Mouse (Mus musculus) neural tube, embryonic 14.5 days (tissue): ENCODE measurements around the gene Dhx37. TPM values are rescaled to one million over a fixed set of nuclear protein-coding genes. Genes with fewer than 3 reads are reported as not detected.

Experiments used
- ATAC-seq: fragments of 200-750 bp; cut with Nextera tagmentation; 2 replicates; pipeline ENCODE4 v1.8.0; 2017; ENCODE audit warnings: low read depth, mild to moderate bottlenecking, moderate TSS enrichment, moderate library complexity
- H3K27ac ChIP-seq: fragments of 300-500 bp; sonication (generic); 2 replicates; pipeline ENCODE4 v1.5.1; 2014; ENCODE audit warnings: low read depth, mild to moderate bottlenecking, control low read depth, low read length, moderate library complexity, mixed read lengths
- H3K27me3 ChIP-seq: fragments of 300-500 bp; sonication (generic); 2 replicates; pipeline ENCODE4 v1.6.1; 2014; ENCODE audit warnings: low read length; ENCODE audit not compliant: control insufficient read depth, insufficient read depth
- H3K36me3 ChIP-seq: fragments of 300-500 bp; sonication (generic); 2 replicates; pipeline ENCODE4 v1.6.1; 2014; ENCODE audit warnings: low read length, mixed read lengths; ENCODE audit not compliant: control insufficient read depth, insufficient read depth
- H3K4me1 ChIP-seq: fragments of 300-500 bp; sonication (generic); 2 replicates; pipeline ENCODE4 v1.6.1; 2014; ENCODE audit warnings: low read length; ENCODE audit not compliant: control insufficient read depth, insufficient read depth
- H3K4me2 ChIP-seq: fragments of 300-500 bp; sonication (generic); 2 replicates; pipeline ENCODE4 v1.6.1; 2014; ENCODE audit warnings: mild to moderate bottlenecking, low read depth, low read length, control low read depth
- H3K4me3 ChIP-seq: fragments of 300-500 bp; sonication (generic); 2 replicates; pipeline ENCODE4 v1.5.1; 2014; ENCODE audit warnings: low read depth, low read length, control low read depth, mixed read lengths
- H3K9ac ChIP-seq: fragments of 300-500 bp; sonication (generic); replicated peaks from 2 replicates; pipeline ENCODE4 v1.6.1; 2014; ENCODE audit warnings: low read depth, mild to moderate bottlenecking, control low read depth, low read length, mixed read lengths
- H3K9me3 ChIP-seq: fragments of 300-500 bp; sonication (generic); 2 replicates; pipeline ENCODE4 v1.6.1; 2016; ENCODE audit warnings: low read length; ENCODE audit not compliant: control insufficient read depth
- WGBS: fragments of 180-500 bp; shearing (Covaris S2); extraction: QIAGEN DNeasy Blood & Tissue Kit; methylation state at CpG from one replicate; pipeline ENCODE4 v1.1.7; 2014; 5-methylcytosine and 5-hydroxymethylcytosine counted together
- microRNA-seq: library from miRNA; unstranded; fragments of <30 nt; microRNA quantifications from one replicate; pipeline ENCODE4, GENCODE M21; 2016
- polyA plus RNA-seq: library from polyadenylated mRNA; unstranded; fragments of >200 nt; fragmentation: Nextera tagmentation; extraction: Ambion mirVana; gene quantifications from 2 replicates; pipeline ENCODE4 v1.2.1, GENCODE M21; 2014

Dhx37 gene
- polyA plus RNA-seq, 1 experiment from 2014 or later = 8.5 TPM

DNA sequence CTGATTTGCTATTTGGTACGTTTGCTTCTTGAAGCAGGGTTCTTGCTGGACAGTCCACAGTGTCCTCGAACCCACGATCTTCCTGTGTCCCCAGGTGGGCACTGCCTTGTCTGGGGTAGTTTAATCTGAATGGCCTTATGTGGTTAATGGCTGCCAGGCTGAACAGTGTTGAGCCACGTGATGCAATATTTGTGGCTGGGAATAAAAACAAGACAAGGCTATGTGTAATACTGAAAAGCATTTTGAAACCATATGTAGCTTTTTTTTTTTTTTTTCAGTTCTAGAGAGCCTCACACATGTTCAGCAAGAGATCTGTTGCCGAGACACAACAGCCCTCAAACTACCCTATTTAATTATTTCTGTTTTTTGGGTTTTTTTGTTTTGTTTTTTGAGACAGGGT, 65.8 kb downstream of the Dhx37 start:
- no peak for ATAC-seq
- H3K36me3 ChIP-seq = no peaks in the 10 kb centered on the region
- H3K27me3 ChIP-seq = no peaks in the 10 kb centered on the region
- no peak overlapping the region for H3K4me2 ChIP-seq
- WGBS = 72% methylated on average over 5 of the region's 5 CpGs
- H3K4me3 ChIP-seq = no peak overlapping the region
- no peaks in the 10 kb centered on the region for H3K4me1 ChIP-seq
- H3K9ac ChIP-seq = no peak overlapping the region
- no peak overlapping the region for H3K27ac ChIP-seq
- H3K9me3 ChIP-seq = no peaks in the 10 kb centered on the region

DNA sequence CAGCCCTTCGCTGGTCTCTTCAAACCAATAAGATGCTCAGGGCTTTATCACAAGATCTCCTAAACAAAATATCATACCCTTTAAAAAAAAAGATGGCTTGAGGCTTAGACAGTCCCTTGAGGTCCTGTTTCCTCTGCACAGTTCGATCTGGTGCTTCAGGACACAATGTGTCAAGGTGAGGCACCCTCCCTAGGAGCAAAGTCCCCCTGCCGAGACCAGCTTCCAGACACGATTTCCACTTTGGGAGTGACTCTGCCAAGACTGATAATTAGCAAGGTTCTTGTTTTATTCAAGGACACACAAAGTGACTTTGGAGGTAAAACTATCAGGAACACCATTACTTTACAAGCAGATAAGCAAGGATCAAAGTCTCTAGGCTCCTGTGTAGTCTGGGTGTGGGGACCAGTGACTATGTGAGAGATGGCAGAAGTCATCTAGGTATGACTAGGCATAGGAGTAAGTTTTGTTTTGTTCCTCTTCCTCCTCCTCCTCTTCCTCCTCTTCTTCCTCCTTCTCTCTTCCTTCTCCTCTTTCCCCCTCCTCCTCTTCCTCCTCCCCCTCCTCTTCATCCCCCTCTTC, 69.0 kb downstream of the Dhx37 start:
- no peaks in the 10 kb centered on the region for H3K36me3 ChIP-seq
- no peaks in the 10 kb centered on the region for H3K4me1 ChIP-seq
- H3K27me3 ChIP-seq = no peaks in the 10 kb centered on the region
- no peak overlapping the region for H3K4me2 ChIP-seq
- H3K4me3 ChIP-seq = no peak overlapping the region
- H3K27ac ChIP-seq = no peak overlapping the region
- no peaks in the 10 kb centered on the region for H3K9me3 ChIP-seq
- 82% methylated on average over 4 of the region's 4 CpGs for WGBS
- no peak overlapping the region for H3K9ac ChIP-seq
- no peak for ATAC-seq

DNA sequence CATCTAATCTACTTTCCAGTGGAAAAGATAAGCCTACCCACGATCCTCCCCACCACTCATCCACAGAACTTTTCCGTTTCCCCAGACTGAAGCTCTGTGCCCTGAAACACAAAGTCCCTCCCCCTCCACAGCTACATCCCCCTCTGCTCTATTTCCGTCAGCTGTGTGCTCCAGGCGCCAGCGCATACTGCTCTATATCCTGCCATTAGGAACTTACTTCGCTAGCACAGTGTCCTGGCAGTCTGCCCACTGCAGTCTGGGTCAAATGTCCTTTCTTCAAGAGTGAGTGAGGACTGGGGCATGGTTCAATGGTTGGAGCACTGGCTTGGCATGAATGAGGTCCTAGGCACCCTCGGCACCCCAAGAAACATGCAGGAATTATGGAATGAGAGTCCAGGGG, 70.0 kb downstream of the Dhx37 start:
- Histone ChIP-seq H3K9ac (no peak overlapping the region), H3K9me3 (no peaks in the 10 kb centered on the region), H3K4me2 (no peak overlapping the region), H3K4me1 (no peaks in the 10 kb centered on the region), H3K27ac (no peak overlapping the region), H3K36me3 (no peaks in the 10 kb centered on the region), H3K27me3 (no peaks in the 10 kb centered on the region), H3K4me3 (no peak overlapping the region)
- no peak for ATAC-seq
- 80% methylated on average over 7 of the region's 7 CpGs for WGBS

Small RNA genes lying within 50 kb of the gene (microRNA-seq; reads per million reads assigned to microRNA genes)
- not detected for gene Gm27551

Other genes starting within 250 kb of the Dhx37 start
- 33.7 and 36.9 TPM in 2 replicates for gene Scarb1, start 93.0 kb downstream of the Dhx37 start, polyA plus RNA-seq
- 0.28 and 0.50 TPM in 2 replicates for gene Gm10382, start 44.8 kb downstream of the Dhx37 start, polyA plus RNA-seq
- 1,368 and 1,388 TPM in 2 replicates for gene Ubc, start 43.9 kb downstream of the Dhx37 start, polyA plus RNA-seq
- 34.5 and 40.5 TPM in 2 replicates for gene Bri3bp, start 7.4 kb upstream of the Dhx37 start, polyA plus RNA-seq
- 78.9 and 79.8 TPM in 2 replicates for gene Aacs, start 41.7 kb upstream of the Dhx37 start, polyA plus RNA-seq
- gene Tmem132b, start 97.7 kb upstream of the Dhx37 start, polyA plus RNA-seq = 5.5 and 6.2 TPM in 2 replicates